Mouse (Mus musculus) heart, embryonic 16.5 days (tissue): ENCODE results near the gene Cfb. TPM values are rescaled to one million over a fixed set of nuclear protein-coding genes. Genes with fewer than 3 reads are reported as not detected.

ENCODE experiments used
- ATAC-seq: fragments of 200-750 bp; cut with Nextera tagmentation; replicated peaks from 2 replicates; pipeline ENCODE4 v1.8.0; 2017; ENCODE audit warnings: moderate number of reproducible peaks; ENCODE audit not compliant: insufficient read depth, low FRiP score; ENCODE audit errors: extremely low read depth
- H3K27ac ChIP-seq: fragments of 300-500 bp; sonication (generic); 2 replicates; pipeline ENCODE4 v1.5.1; 2014; ENCODE audit warnings: mild to moderate bottlenecking, low read length, control low read depth, moderate library complexity
- H3K27me3 ChIP-seq: fragments of 300-500 bp; sonication (generic); 2 replicates; pipeline ENCODE4 v1.6.1; 2014; ENCODE audit warnings: low read length, mixed read lengths; ENCODE audit not compliant: control insufficient read depth, insufficient read depth
- H3K36me3 ChIP-seq: fragments of 300-500 bp; sonication (generic); 2 replicates; pipeline ENCODE4 v1.6.1; 2014; ENCODE audit not compliant: control insufficient read depth, insufficient read depth
- H3K4me1 ChIP-seq: fragments of 300-500 bp; sonication (generic); 2 replicates; pipeline ENCODE4 v1.6.1; 2014; ENCODE audit warnings: low read length, mixed read lengths; ENCODE audit not compliant: control insufficient read depth, insufficient read depth
- H3K4me2 ChIP-seq: fragments of 300-500 bp; sonication (generic); 2 replicates; pipeline ENCODE4 v1.6.1; 2014; ENCODE audit warnings: low read depth, mild to moderate bottlenecking, control low read depth, low read length
- H3K4me3 ChIP-seq: fragments of 300-500 bp; sonication (generic); 2 replicates; pipeline ENCODE4 v1.5.1; 2014; ENCODE audit warnings: mild to moderate bottlenecking, control low read depth, low read length
- H3K9ac ChIP-seq: fragments of 300-500 bp; sonication (generic); 2 replicates; pipeline ENCODE4 v1.6.1; 2014; ENCODE audit warnings: low read length, control low read depth
- H3K9me3 ChIP-seq: fragments of 300-500 bp; sonication (generic); replicated peaks from 2 replicates; pipeline ENCODE4 v1.6.1; 2016; ENCODE audit warnings: low read length; ENCODE audit not compliant: control insufficient read depth
- WGBS: fragments of 180-500 bp; shearing (Covaris S2); extraction: QIAGEN DNeasy Blood & Tissue Kit; methylation state at CpG from one replicate; pipeline ENCODE4 v1.1.7; 2014; 5-methylcytosine and 5-hydroxymethylcytosine counted together
- polyA plus RNA-seq: library from polyadenylated mRNA; unstranded; fragments of >200 nt; fragmentation: Nextera tagmentation; extraction: Ambion mirVana; gene quantifications from 2 replicates; pipeline ENCODE4 v1.2.1, GENCODE M21; 2015

Gene Cfb
- polyA plus RNA-seq, 1 experiment from 2014 or later = 2.5 TPM

- no peak overlapping the region for H3K9ac ChIP-seq
- H3K36me3 ChIP-seq = no peaks in the 10 kb centered on the region
- H3K4me2 ChIP-seq = no peak overlapping the region
- ATAC-seq = no peak
- no peaks in the 10 kb centered on the region for H3K27me3 ChIP-seq
- H3K4me1 ChIP-seq = no peaks in the 10 kb centered on the region
- WGBS = 53% methylated on average over 7 of the region's 7 CpGs
- no peaks in the 10 kb centered on the region for H3K9me3 ChIP-seq
- H3K4me3 ChIP-seq = no peak overlapping the region
- H3K27ac ChIP-seq = no peak overlapping the region
Observed at GRCm38 (mm10) chr17:34865981-34866380, 3.7 kb upstream of the Cfb start.

GRCm38 (mm10) chr17:34861704-34862415, 458 bp downstream of the Cfb start:
- Histone ChIP-seq H3K4me1 (no peaks in the 10 kb centered on the region), H3K36me3 (peaks cover under 1% of the 10 kb centered on the region; the same call in 1 of the 2 replicates), H3K27ac (no peak overlapping the region), H3K27me3 (no peaks in the 10 kb centered on the region), H3K4me2 (no peak overlapping the region), H3K9ac (no peak overlapping the region), H3K9me3 (no peaks in the 10 kb centered on the region), H3K4me3 (no peak overlapping the region)
- no peak for ATAC-seq
- whole genome bisulfite sequencing = 60% methylated on average over 13 of the region's 13 CpGs

GRCm38 (mm10) chr17:34860514-34860913, 1.8 kb downstream of the Cfb start:
- H3K36me3 ChIP-seq = peaks cover 7% of the 10 kb centered on the region
- no peak for ATAC-seq
- H3K9ac ChIP-seq = no peak overlapping the region
- H3K4me3 ChIP-seq = no peak overlapping the region
- 76% methylated on average over 9 of the region's 9 CpGs for WGBS
- no peak overlapping the region for H3K27ac ChIP-seq
- H3K27me3 ChIP-seq = no peaks in the 10 kb centered on the region
- no peaks in the 10 kb centered on the region for H3K9me3 ChIP-seq
- H3K4me1 ChIP-seq = no peaks in the 10 kb centered on the region
- no peak overlapping the region for H3K4me2 ChIP-seq

DNA sequence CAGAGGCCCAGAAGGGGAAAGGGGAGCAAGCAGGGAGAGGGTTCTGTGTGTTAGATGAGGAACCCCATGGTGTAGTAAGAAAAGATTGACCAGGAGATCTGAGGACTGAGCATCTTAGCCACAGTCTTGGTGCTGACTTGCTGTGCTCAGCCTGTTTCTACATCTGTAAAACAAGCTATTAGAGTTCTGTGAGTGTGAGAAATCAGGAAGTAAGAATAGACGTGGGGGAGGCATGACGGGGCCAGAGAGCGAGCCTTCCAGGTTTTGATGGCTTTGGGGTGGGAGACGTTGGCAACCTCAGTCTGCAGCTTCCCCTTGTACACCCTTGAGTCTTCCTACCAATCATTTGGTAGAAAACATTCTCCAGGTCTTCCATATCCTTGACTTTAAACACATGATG, 3.6 kb downstream of the Cfb start:
- no peaks in the 10 kb centered on the region for H3K27me3 ChIP-seq
- WGBS = 61% methylated on average over 4 of the region's 4 CpGs
- peaks cover 19% of the 10 kb centered on the region for H3K36me3 ChIP-seq
- H3K4me3 ChIP-seq = no peak overlapping the region
- H3K27ac ChIP-seq = no peak overlapping the region
- no peak overlapping the region for H3K9ac ChIP-seq
- H3K4me1 ChIP-seq = no peaks in the 10 kb centered on the region
- H3K4me2 ChIP-seq = no peak overlapping the region
- H3K9me3 ChIP-seq = no peaks in the 10 kb centered on the region
- ATAC-seq = no peak

- H3K9me3 ChIP-seq = no peaks in the 10 kb centered on the region
- peaks cover 29% of the 10 kb centered on the region for H3K36me3 ChIP-seq
- H3K27ac ChIP-seq = no peak overlapping the region
- no peaks in the 10 kb centered on the region for H3K27me3 ChIP-seq
- H3K4me3 ChIP-seq = no peak overlapping the region
- no peak overlapping the region for H3K9ac ChIP-seq
- H3K4me2 ChIP-seq = no peak overlapping the region
- peaks cover 7% of the 10 kb centered on the region for H3K4me1 ChIP-seq
- whole genome bisulfite sequencing = 26% methylated on average over 3 of the region's 3 CpGs
- peak; percentile 20; the same call in 1 of the 2 replicates for ATAC-seq
Observed at GRCm38 (mm10) chr17:34855825-34856224, 6.5 kb downstream of the Cfb start.

DNA sequence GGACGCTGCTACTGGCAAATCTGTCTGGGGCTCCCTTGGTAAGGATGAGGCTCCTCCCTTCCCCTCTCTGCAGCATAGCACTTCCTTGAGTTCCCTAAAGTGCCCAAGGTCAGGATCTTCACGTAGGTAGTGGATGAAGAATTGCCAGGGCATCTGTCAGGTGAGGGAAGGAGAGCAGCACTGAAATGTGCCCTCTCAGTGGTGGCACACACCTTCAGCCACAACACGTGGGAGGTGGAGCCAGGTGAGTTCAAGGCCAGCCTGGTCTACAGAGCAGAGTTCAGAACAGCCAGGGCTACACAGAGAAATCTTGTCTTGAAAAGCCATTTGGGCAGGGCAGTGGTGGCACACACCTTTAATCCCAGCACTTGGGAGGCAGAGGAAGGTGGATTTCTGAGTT, 7.6 kb downstream of the Cfb start:
- Histone ChIP-seq H3K4me1 (peaks cover 8% of the 10 kb centered on the region), H3K9ac (no peak overlapping the region), H3K27ac (no peak overlapping the region), H3K27me3 (no peaks in the 10 kb centered on the region), H3K4me3 (no peak overlapping the region), H3K36me3 (peaks cover 29% of the 10 kb centered on the region), H3K4me2 (no peak overlapping the region), H3K9me3 (no peaks in the 10 kb centered on the region)
- WGBS = 72% methylated on average over 3 of the region's 3 CpGs
- no peak for ATAC-seq

- no peak overlapping the region for H3K4me3 ChIP-seq
- ATAC-seq = no peak
- no peaks in the 10 kb centered on the region for H3K27me3 ChIP-seq
- H3K4me1 ChIP-seq = peaks cover 13% of the 10 kb centered on the region
- WGBS = 78% methylated on average over 8 of the region's 8 CpGs
- H3K9me3 ChIP-seq = no peaks in the 10 kb centered on the region
- H3K27ac ChIP-seq = no peak overlapping the region
- H3K4me2 ChIP-seq = no peak overlapping the region
- peaks cover 29% of the 10 kb centered on the region for H3K36me3 ChIP-seq
- no peak overlapping the region for H3K9ac ChIP-seq
Observed at GRCm38 (mm10) chr17:34853511-34853910, 8.8 kb downstream of the Cfb start.

GRCm38 (mm10) chr17:34850517-34851125, 11.7 kb downstream of the Cfb start:
- ATAC-seq = peak; percentile 7; the same call in 1 of the 2 replicates
- Histone ChIP-seq H3K27ac (no peak overlapping the region), H3K9me3 (no peaks in the 10 kb centered on the region), H3K27me3 (no peaks in the 10 kb centered on the region), H3K36me3 (peaks cover 33% of the 10 kb centered on the region), H3K4me1 (peaks cover 13% of the 10 kb centered on the region), H3K4me2 (peak overlapping the region; percentile 91), H3K4me3 (peak overlapping the region; percentile 86), H3K9ac (peak overlapping the region; percentile 92)
- 1% methylated on average over 25 of the region's 25 CpGs for WGBS

GRCm38 (mm10) chr17:34849722-34850516, 12.4 kb downstream of the Cfb start, which contains the start of the genes Skiv2l and Nelfe:
Gene Skiv2l, minus strand, starts transcription at chr17:34850210.
Gene Nelfe, plus strand, starts transcription at chr17:34850391.
- under 1% methylated on average over 65 of the region's 65 CpGs for WGBS
- Histone ChIP-seq H3K9ac (peak within 1 kb of the TSS; percentile 92), H3K27me3 (no peaks in the 10 kb centered on the region), H3K4me2 (peak within 1 kb of the TSS; percentile 91), H3K4me3 (peak within 1 kb of the TSS; percentile 86), H3K9me3 (no peaks in the 10 kb centered on the region), H3K27ac (no peak within 1 kb of the TSS), H3K36me3 (peaks cover 33% of the 10 kb centered on the region), H3K4me1 (peaks cover 13% of the 10 kb centered on the region)
- ATAC-seq = peak; percentile 97
